Mouse (Mus musculus): ENCODE results near the gene Gm20388.
A peak's percentile ranks its signal among the peaks of the same experiment; 100 is the strongest.

Gene Gm20388

GRCm38 (mm10) chr8:120846018-120846417, 935.4 kb downstream of the Gm20388 start:
- peak; percentile 63 for DNase-seq (ENCODE audit: extremely low spot score, low spot score)

GRCm38 (mm10) chr8:120847279-120847678, 936.6 kb downstream of the Gm20388 start:
- no peak for DNase-seq (ENCODE audit: extremely low spot score, low spot score)

GRCm38 (mm10) chr8:120847735-120848134, 937.1 kb downstream of the Gm20388 start:
- DNase-seq (ENCODE audit: extremely low spot score, low spot score) = peak; percentile 57

GRCm38 (mm10) chr8:120848434-120848833, 937.8 kb downstream of the Gm20388 start:
- DNase-seq (ENCODE audit: extremely low spot score, low spot score) = no peak

GRCm38 (mm10) chr8:120851411-120851810, 940.8 kb downstream of the Gm20388 start:
- no peak for DNase-seq (ENCODE audit: extremely low spot score, low spot score)

GRCm38 (mm10) chr8:120859881-120860280, 949.2 kb downstream of the Gm20388 start:
- no peak for DNase-seq (ENCODE audit: extremely low spot score, low spot score)

- no peak for DNase-seq (ENCODE audit: extremely low spot score, low spot score)
Measured at GRCm38 (mm10) chr8:120860423-120861126, 949.9 kb downstream of the Gm20388 start.

- DNase-seq (ENCODE audit: extremely low spot score, low spot score) = no peak
Measured at GRCm38 (mm10) chr8:120863683-120864082, 953.0 kb downstream of the Gm20388 start.

- DNase-seq (ENCODE audit: extremely low spot score, low spot score) = no peak
Measured at GRCm38 (mm10) chr8:120867386-120867785, 956.7 kb downstream of the Gm20388 start.

GRCm38 (mm10) chr8:120872661-120873060, 962.0 kb downstream of the Gm20388 start:
- no peak for DNase-seq (ENCODE audit: extremely low spot score, low spot score)

- no peak for DNase-seq (ENCODE audit: extremely low spot score, low spot score)
Measured at GRCm38 (mm10) chr8:120876010-120876918, 965.6 kb downstream of the Gm20388 start.

GRCm38 (mm10) chr8:120877005-120877404, 966.4 kb downstream of the Gm20388 start:
- DNase-seq (ENCODE audit: extremely low spot score, low spot score) = no peak

- no peak for DNase-seq (ENCODE audit: extremely low spot score, low spot score)
Measured at GRCm38 (mm10) chr8:120879928-120880327, 969.3 kb downstream of the Gm20388 start.

GRCm38 (mm10) chr8:120881634-120882033, 971.0 kb downstream of the Gm20388 start:
- DNase-seq (ENCODE audit: extremely low spot score, low spot score) = no peak

GRCm38 (mm10) chr8:120882657-120883056, 972.0 kb downstream of the Gm20388 start:
- no peak for DNase-seq (ENCODE audit: extremely low spot score, low spot score)

GRCm38 (mm10) chr8:120883369-120883768, 972.7 kb downstream of the Gm20388 start:
- DNase-seq (ENCODE audit: extremely low spot score, low spot score) = peak; percentile 51

- DNase-seq (ENCODE audit: extremely low spot score, low spot score) = no peak
Measured at GRCm38 (mm10) chr8:120883853-120884252, 973.2 kb downstream of the Gm20388 start.

GRCm38 (mm10) chr8:120884881-120885280, 974.2 kb downstream of the Gm20388 start:
- peak; percentile 53 for DNase-seq (ENCODE audit: extremely low spot score, low spot score)

- DNase-seq (ENCODE audit: extremely low spot score, low spot score) = peak; percentile 29
Measured at GRCm38 (mm10) chr8:120887254-120887653, 976.6 kb downstream of the Gm20388 start.

- no peak for DNase-seq (ENCODE audit: extremely low spot score, low spot score)
Measured at GRCm38 (mm10) chr8:120888005-120888404, 977.4 kb downstream of the Gm20388 start.

- no peak for DNase-seq (ENCODE audit: extremely low spot score, low spot score)
Measured at GRCm38 (mm10) chr8:120889189-120889588, 978.5 kb downstream of the Gm20388 start.

- no peak for DNase-seq (ENCODE audit: extremely low spot score, low spot score)
Measured at GRCm38 (mm10) chr8:120890068-120890467, 979.4 kb downstream of the Gm20388 start.
